Mouse (Mus musculus): Measurements from ENCODE around the gene Tecpr2. TPM values are rescaled to one million over a fixed set of nuclear protein-coding genes. Genes with fewer than 3 reads are reported as not detected.

Tecpr2 gene
- polyA plus RNA-seq, 1 experiment, result 4.2 TPM

GRCm38 (mm10) chr12:110875351-110875750, 13.7 kb upstream of the Tecpr2 start:
- Histone ChIP-seq H3K27me3 (ENCODE audit: control insufficient read depth, insufficient read depth, insufficient read length) (no peaks in the 10 kb centered on the region), H3K4me3 (no peak overlapping the region), H3K36me3 (ENCODE audit: control insufficient read depth, insufficient read depth) (peaks cover 23% of the 10 kb centered on the region), H3ac (ENCODE audit: control insufficient read depth, insufficient read length) (no peak overlapping the region), H3K4me2 (ENCODE audit: low read depth) (no peak overlapping the region), H3K79me2 (ENCODE audit: control insufficient read depth, insufficient read depth) (no peaks in the 10 kb centered on the region)
- TF ChIP-seq E2F4 (IDR thresholded peaks at IDR 0.05; ENCODE audit: insufficient read depth) (no peak), REST (IDR thresholded peaks at IDR 0.05; ENCODE audit: insufficient read depth, insufficient read length) (no peak), TCF3 (IDR thresholded peaks at IDR 0.05; ENCODE audit: insufficient read length, low read depth) (no peak), CEBPB (IDR thresholded peaks at IDR 0.05; ENCODE audit: insufficient read depth, poor library complexity, severe bottlenecking) (no peak), USF1 (IDR thresholded peaks at IDR 0.05; ENCODE audit: low read depth) (no peak), POLR2AphosphoS2 (IDR thresholded peaks at IDR 0.05; ENCODE audit: insufficient read length, low read depth) (no peak), POLR2A (IDR thresholded peaks at IDR 0.05; ENCODE audit: insufficient read length, low read depth) (no peak), TCF12 (IDR thresholded peaks at IDR 0.05; ENCODE audit: insufficient read depth, poor library complexity, severe bottlenecking) (no peak), MAX (IDR thresholded peaks at IDR 0.05; ENCODE audit: low read depth) (no peak), SRF (IDR thresholded peaks at IDR 0.05; ENCODE audit: control insufficient read depth, insufficient read length, low read depth) (no peak)

- H3K36me3 ChIP-seq (ENCODE audit: control insufficient read depth, insufficient read depth), result peaks cover 12% of the 10 kb centered on the region
- H3K4me3 ChIP-seq, result no peak overlapping the region
- TF ChIP-seq SRF (IDR thresholded peaks at IDR 0.05; ENCODE audit: control insufficient read depth, insufficient read length, low read depth), result no peak
- TF ChIP-seq USF1 (IDR thresholded peaks at IDR 0.05; ENCODE audit: low read depth), result no peak
- no peak for TF ChIP-seq CEBPB (IDR thresholded peaks at IDR 0.05; ENCODE audit: insufficient read depth, poor library complexity, severe bottlenecking)
- no peak overlapping the region for H3ac ChIP-seq (ENCODE audit: control insufficient read depth, insufficient read length)
- no peak overlapping the region for H3K4me2 ChIP-seq (ENCODE audit: low read depth)
- no peaks in the 10 kb centered on the region for H3K27me3 ChIP-seq (ENCODE audit: control insufficient read depth, insufficient read depth, insufficient read length)
- peaks cover 16% of the 10 kb centered on the region for H3K79me2 ChIP-seq (ENCODE audit: control insufficient read depth, insufficient read depth)
Measured at GRCm38 (mm10) chr12:110882291-110882690, 6.8 kb upstream of the Tecpr2 start.

- H3K79me2 ChIP-seq (ENCODE audit: control insufficient read depth, insufficient read depth), result peaks cover 31% of the 10 kb centered on the region
- no peaks in the 10 kb centered on the region for H3K36me3 ChIP-seq (ENCODE audit: control insufficient read depth, insufficient read depth)
- H3K4me2 ChIP-seq (ENCODE audit: low read depth), result no peak overlapping the region
- no peak for TF ChIP-seq MYOD1 (IDR thresholded peaks at IDR 0.05; ENCODE audit: control insufficient read depth in 1 of 3, insufficient read length in 2 of 3, low read depth in 2 of 3)
- TF ChIP-seq TCF12 (IDR thresholded peaks at IDR 0.05; ENCODE audit: insufficient read depth, poor library complexity, severe bottlenecking), result no peak
- TF ChIP-seq MYOG (IDR thresholded peaks at IDR 0.05; ENCODE audit: control insufficient read depth in 1 of 3, insufficient read depth in 1 of 3, insufficient read length in 2 of 3, low read depth in 2 of 3), result no peak
- no peak for TF ChIP-seq E2F4 (IDR thresholded peaks at IDR 0.05; ENCODE audit: insufficient read depth)
- no peak for TF ChIP-seq USF1 (IDR thresholded peaks at IDR 0.05; ENCODE audit: low read depth)
- no peak for TF ChIP-seq TCF3 (IDR thresholded peaks at IDR 0.05; ENCODE audit: insufficient read length, low read depth)
- TF ChIP-seq POLR2AphosphoS2 (IDR thresholded peaks at IDR 0.05; ENCODE audit: insufficient read length, low read depth), result no peak
- no peaks in the 10 kb centered on the region for H3K27me3 ChIP-seq (ENCODE audit: control insufficient read depth, insufficient read depth, insufficient read length)
- H3K4me3 ChIP-seq, result no peak overlapping the region
- H3ac ChIP-seq (ENCODE audit: control insufficient read depth, insufficient read length), result no peak overlapping the region
Measured at GRCm38 (mm10) chr12:110885251-110885650, 3.8 kb upstream of the Tecpr2 start.

- peak overlapping the region; percentile 92 for H3K4me3 ChIP-seq
Measured at GRCm38 (mm10) chr12:110888106-110888505, 958 bp upstream of the Tecpr2 start.

GRCm38 (mm10) chr12:110888606-110889005, 458 bp upstream of the Tecpr2 start:
- peak overlapping the region; percentile 88 for H3ac ChIP-seq (ENCODE audit: control insufficient read depth, insufficient read length)
- TF ChIP-seq USF1 (IDR thresholded peaks at IDR 0.05; ENCODE audit: low read depth), result no peak
- no peak for TF ChIP-seq MAX (IDR thresholded peaks at IDR 0.05; ENCODE audit: low read depth)
- no peak for TF ChIP-seq MYOD1 (IDR thresholded peaks at IDR 0.05; ENCODE audit: control insufficient read depth in 1 of 3, insufficient read length in 2 of 3, low read depth in 2 of 3)
- TF ChIP-seq E2F4 (IDR thresholded peaks at IDR 0.05; ENCODE audit: insufficient read depth), result no peak
- TF ChIP-seq TCF3 (IDR thresholded peaks at IDR 0.05; ENCODE audit: insufficient read length, low read depth), result no peak
- TF ChIP-seq CEBPB (IDR thresholded peaks at IDR 0.05; ENCODE audit: insufficient read depth, poor library complexity, severe bottlenecking), result no peak
- no peak for TF ChIP-seq POLR2AphosphoS2 (IDR thresholded peaks at IDR 0.05; ENCODE audit: insufficient read length, low read depth)
- no peak for TF ChIP-seq TCF12 (IDR thresholded peaks at IDR 0.05; ENCODE audit: insufficient read depth, poor library complexity, severe bottlenecking)
- TF ChIP-seq SRF (IDR thresholded peaks at IDR 0.05; ENCODE audit: control insufficient read depth, insufficient read length, low read depth), result no peak
- TF ChIP-seq REST (IDR thresholded peaks at IDR 0.05; ENCODE audit: insufficient read depth, insufficient read length), result no peak
- TF ChIP-seq MYOG (IDR thresholded peaks at IDR 0.05; ENCODE audit: control insufficient read depth in 1 of 3, insufficient read depth in 1 of 3, insufficient read length in 2 of 3, low read depth in 2 of 3), result no peak
- TF ChIP-seq POLR2A (IDR thresholded peaks at IDR 0.05; ENCODE audit: insufficient read length, low read depth), result no peak
- H3K27me3 ChIP-seq (ENCODE audit: control insufficient read depth, insufficient read depth, insufficient read length), result no peaks in the 10 kb centered on the region
- H3K4me2 ChIP-seq (ENCODE audit: low read depth), result peak overlapping the region; percentile 100
- no peaks in the 10 kb centered on the region for H3K36me3 ChIP-seq (ENCODE audit: control insufficient read depth, insufficient read depth)
- H3K4me3 ChIP-seq, result peak overlapping the region; percentile 92
- peaks cover 53% of the 10 kb centered on the region for H3K79me2 ChIP-seq (ENCODE audit: control insufficient read depth, insufficient read depth)

More at GRCm38 (mm10) chr12:110888106-110888505, 958 bp upstream of the Tecpr2 start:
- H3ac ChIP-seq (ENCODE audit: control insufficient read depth, insufficient read length), result peak overlapping the region; percentile 88
- H3K79me2 ChIP-seq (ENCODE audit: control insufficient read depth, insufficient read depth), result peaks cover 53% of the 10 kb centered on the region
- H3K27me3 ChIP-seq (ENCODE audit: control insufficient read depth, insufficient read depth, insufficient read length), result no peaks in the 10 kb centered on the region
- no peaks in the 10 kb centered on the region for H3K36me3 ChIP-seq (ENCODE audit: control insufficient read depth, insufficient read depth)
- TF ChIP-seq MAX (IDR thresholded peaks at IDR 0.05; ENCODE audit: low read depth) (no peak), MYOG (IDR thresholded peaks at IDR 0.05; ENCODE audit: control insufficient read depth in 1 of 3, insufficient read depth in 1 of 3, insufficient read length in 2 of 3, low read depth in 2 of 3) (no peak), E2F4 (IDR thresholded peaks at IDR 0.05; ENCODE audit: insufficient read depth) (no peak), TCF3 (IDR thresholded peaks at IDR 0.05; ENCODE audit: insufficient read length, low read depth) (no peak), MYOD1 (IDR thresholded peaks at IDR 0.05; ENCODE audit: control insufficient read depth in 1 of 3, insufficient read length in 2 of 3, low read depth in 2 of 3) (no peak), POLR2A (IDR thresholded peaks at IDR 0.05; ENCODE audit: insufficient read length, low read depth) (no peak), CEBPB (IDR thresholded peaks at IDR 0.05; ENCODE audit: insufficient read depth, poor library complexity, severe bottlenecking) (no peak), POLR2AphosphoS2 (IDR thresholded peaks at IDR 0.05; ENCODE audit: insufficient read length, low read depth) (no peak), USF1 (IDR thresholded peaks at IDR 0.05; ENCODE audit: low read depth) (no peak), TCF12 (IDR thresholded peaks at IDR 0.05; ENCODE audit: insufficient read depth, poor library complexity, severe bottlenecking) (no peak), REST (IDR thresholded peaks at IDR 0.05; ENCODE audit: insufficient read depth, insufficient read length) (no peak), SRF (IDR thresholded peaks at IDR 0.05; ENCODE audit: control insufficient read depth, insufficient read length, low read depth) (no peak)
- H3K4me2 ChIP-seq (ENCODE audit: low read depth), result peak overlapping the region; percentile 100
